Comparison of ENCODE assay signal across 18 mouse cellular contexts in genomic region chr2:8825406-8825805, GRCm38 (mm10).
"Had no signal": no experiment of that assay in that cellular context is flagged by ENCODE, and none has a peak within 500 bp of the region (broad histone marks: within the 10 kb centered on the region; RNA-seq: fewer than 3 reads in every experiment).

No protein-coding gene starts in this region.

- H3K27ac ChIP-seq: left cerebral cortex, adult 2 months; liver, embryonic 13.5 days; stomach, embryonic 15.5 days had no signal

- H3K9me3 ChIP-seq: liver, embryonic 13.5 days; megakaryocyte, embryonic 14.5 days; stomach, embryonic 15.5 days had no signal

- DNase-seq: kidney, adult 18-20 months; kidney, adult 9 months; kidney, postnatal 10 days; kidney, postnatal 36 days; layer of hippocampus, postnatal 36 days; liver, embryonic 13.5 days; lung, adult 2 months; lung, postnatal 10 days; lung, postnatal 36 days; midbrain, embryonic 14.5 days; right cerebral cortex, adult 18-20 months; right cerebral cortex, postnatal 14 days; right cerebral cortex, postnatal 4 days; thymus, postnatal 25 days had no signal

- H3K4me1 ChIP-seq: liver, embryonic 13.5 days; megakaryocyte, embryonic 14.5 days; stomach, embryonic 15.5 days had no signal

- H3K4me3 ChIP-seq: left cerebral cortex, adult 2 months; liver, embryonic 13.5 days; megakaryocyte, embryonic 14.5 days; stomach, embryonic 15.5 days had no signal

- H3K4me2 ChIP-seq: liver, embryonic 13.5 days; midbrain, embryonic 11.5 days; stomach, embryonic 15.5 days had no signal

- H3K9ac ChIP-seq: liver, embryonic 13.5 days; stomach, embryonic 15.5 days had no signal

- H3K27me3 ChIP-seq: liver, embryonic 13.5 days; megakaryocyte, embryonic 14.5 days; stomach, embryonic 15.5 days had no signal

- H3K36me3 ChIP-seq: liver, embryonic 13.5 days; stomach, embryonic 15.5 days had no signal
